Mouse (Mus musculus) neural tube, embryonic 11.5 days (tissue): ENCODE measurements around the gene Senp8. TPM values are rescaled to one million over a fixed set of nuclear protein-coding genes. Genes with fewer than 3 reads are reported as not detected.
"Not testable (repeated sequence)": the region's sequence is repeated elsewhere in the genome, so short reads cannot be mapped to it uniquely, and the experiment has no call there.

ENCODE experiments used
- ATAC-seq: fragments of 200-750 bp; cut with Nextera tagmentation; 2 replicates; pipeline ENCODE4 v1.8.0; 2017; ENCODE audit warnings: moderate number of reproducible peaks, mild to moderate bottlenecking, moderate TSS enrichment, moderate library complexity; ENCODE audit not compliant: insufficient read depth, low FRiP score, low TSS enrichment
- DNase-seq: peaks from one replicate; pipeline ENCODE4 v3.0.0-alpha.2; 2015; ENCODE audit warnings: low spot score
- H3K27ac ChIP-seq: fragments of 300-500 bp; sonication (generic); 2 replicates; pipeline ENCODE4 v1.5.1; 2014; ENCODE audit warnings: low read depth, mild to moderate bottlenecking, low read length
- H3K27me3 ChIP-seq: fragments of 300-500 bp; sonication (generic); 2 replicates; pipeline ENCODE4 v1.6.1; 2014; ENCODE audit warnings: mild to moderate bottlenecking, low read length, mixed read lengths; ENCODE audit not compliant: control insufficient read depth, insufficient read depth
- H3K36me3 ChIP-seq: fragments of 300-500 bp; sonication (generic); 2 replicates; pipeline ENCODE4 v1.6.1; 2014; ENCODE audit warnings: mild to moderate bottlenecking, low read length, moderate library complexity, mixed read lengths; ENCODE audit not compliant: control insufficient read depth, insufficient read depth
- H3K4me1 ChIP-seq: fragments of 300-500 bp; sonication (generic); 2 replicates; pipeline ENCODE4 v1.6.1; 2014; ENCODE audit warnings: low read length, mixed read lengths; ENCODE audit not compliant: control insufficient read depth, insufficient read depth
- H3K4me2 ChIP-seq: fragments of 300-500 bp; sonication (generic); 2 replicates; pipeline ENCODE4 v1.6.1; 2014; ENCODE audit warnings: low read depth, mild to moderate bottlenecking, moderate library complexity
- H3K4me3 ChIP-seq: fragments of 300-500 bp; sonication (generic); 2 replicates; pipeline ENCODE4 v1.5.1; 2014; ENCODE audit warnings: low read depth, low read length
- H3K9ac ChIP-seq: fragments of 300-500 bp; sonication (generic); 2 replicates; pipeline ENCODE4 v1.6.1; 2014; ENCODE audit warnings: mild to moderate bottlenecking, low read length
- H3K9me3 ChIP-seq: fragments of 300-500 bp; sonication (generic); 2 replicates; pipeline ENCODE4 v1.6.1; 2016; ENCODE audit warnings: low read length; ENCODE audit not compliant: control insufficient read depth
- WGBS: fragments of 180-500 bp; shearing (Covaris S2); extraction: QIAGEN DNeasy Blood & Tissue Kit; methylation state at CpG from one replicate; pipeline ENCODE4 v1.1.7; 2014; 5-methylcytosine and 5-hydroxymethylcytosine counted together
- polyA plus RNA-seq: library from polyadenylated mRNA; unstranded; fragments of >200 nt; fragmentation: Nextera tagmentation; extraction: Ambion mirVana; gene quantifications from 2 replicates; pipeline ENCODE4 v1.2.1, GENCODE M21; 2014

The Senp8 gene
- polyA plus RNA-seq, result 19.8 and 22.0 TPM in 2 replicates

DNA sequence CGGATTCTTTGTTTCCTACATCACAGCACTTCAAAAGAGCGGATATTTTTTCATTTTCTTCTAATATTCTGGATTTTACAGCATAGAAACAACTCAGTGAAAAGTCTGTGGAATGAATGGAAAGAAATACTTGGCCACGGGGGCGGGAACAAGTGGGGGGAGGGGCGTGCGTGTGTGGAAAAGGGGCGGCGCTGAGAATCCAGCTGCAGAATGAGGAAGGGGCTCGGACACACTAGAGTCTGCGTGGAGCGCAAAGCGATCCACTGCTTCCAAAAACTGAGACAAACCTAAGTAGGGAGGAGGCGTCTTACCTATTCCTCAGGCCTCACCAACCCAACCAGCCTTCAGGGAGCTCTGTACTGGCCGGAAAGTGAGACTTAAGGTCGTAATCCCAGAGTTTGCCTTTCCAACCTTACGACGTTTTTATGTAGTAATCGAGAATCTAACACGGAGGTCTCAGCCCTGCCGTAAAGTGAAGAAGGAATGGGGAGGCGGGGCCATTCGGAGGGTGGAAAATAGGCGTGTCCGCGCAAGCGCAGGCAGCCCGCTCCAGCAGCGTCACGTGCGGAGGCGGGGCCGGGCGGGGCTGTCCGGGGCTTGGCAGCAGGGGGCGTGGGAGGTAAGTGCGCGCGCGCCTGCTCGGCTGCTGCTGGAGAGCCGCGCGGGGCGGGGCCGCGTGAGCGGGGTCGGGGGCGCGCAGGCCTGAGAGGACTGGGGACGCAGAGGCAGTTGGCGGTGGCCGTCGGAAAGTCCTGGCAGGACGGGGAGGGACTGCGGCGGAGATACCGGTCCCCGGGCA is at the start of gene Senp8, which contains the start of gene Myo9a:
TSS of gene Senp8 (minus strand) at position 444 of the 799 bp plus-strand sequence.
TSS of gene Myo9a (plus strand) at position 630 of the 799 bp plus-strand sequence.
- peak; percentile 99 for DNase-seq
- peak; percentile 91 for ATAC-seq
- Histone ChIP-seq H3K9me3 (no peaks in the 10 kb centered on the region), H3K27me3 (no peaks in the 10 kb centered on the region), H3K9ac (peak within 1 kb of the TSS; percentile 90), H3K27ac (peak within 1 kb of the TSS; percentile 81), H3K4me2 (peak within 1 kb of the TSS; percentile 75), H3K4me3 (peak within 1 kb of the TSS; percentile 84), H3K36me3 (no peaks in the 10 kb centered on the region), H3K4me1 (peaks cover 6% of the 10 kb centered on the region; the same call in 1 of the 2 replicates)
- WGBS, result under 1% methylated on average over 58 of the region's 59 CpGs

- not testable (repeated sequence) for H3K36me3 ChIP-seq, H3K4me1 ChIP-seq, H3K9ac ChIP-seq, H3K4me3 ChIP-seq, H3K27ac ChIP-seq, ATAC-seq, H3K9me3 ChIP-seq, H3K27me3 ChIP-seq, H3K4me2 ChIP-seq, DNase-seq
- 90% methylated on average over 11 of the region's 13 CpGs for WGBS
Observed at GRCm38 (mm10) chr9:59766966-59767461, 16.5 kb upstream of the Senp8 start.

DNA sequence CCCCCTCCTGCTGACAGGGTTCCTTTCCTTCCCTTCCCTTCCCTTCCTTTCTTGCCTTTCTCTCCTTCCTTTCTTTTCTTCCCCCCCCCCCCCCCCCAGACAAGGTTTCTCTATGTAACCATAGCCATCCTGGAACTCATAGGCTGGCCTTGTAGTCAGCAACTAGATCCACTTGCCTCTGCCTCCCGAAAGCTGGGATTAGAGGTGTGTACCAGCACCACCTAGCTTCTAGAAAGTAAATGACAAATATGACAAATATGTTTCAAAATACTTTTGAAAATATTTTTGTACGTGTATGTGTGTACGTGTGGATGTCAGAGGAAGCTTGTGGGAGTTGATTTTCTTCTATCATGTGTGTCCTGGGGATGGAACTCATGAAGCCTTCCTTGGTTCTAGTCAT is 10.0 kb upstream of the Senp8 start:
- no peaks in the 10 kb centered on the region for H3K27me3 ChIP-seq
- H3K4me1 ChIP-seq, result no peaks in the 10 kb centered on the region
- no peak overlapping the region for H3K27ac ChIP-seq
- H3K9ac ChIP-seq, result no peak overlapping the region
- no peak for DNase-seq
- no peaks in the 10 kb centered on the region for H3K36me3 ChIP-seq
- 85% methylated on average over 3 of the region's 3 CpGs for WGBS
- H3K4me3 ChIP-seq, result no peak overlapping the region
- no peaks in the 10 kb centered on the region for H3K9me3 ChIP-seq
- no peak overlapping the region for H3K4me2 ChIP-seq
- no peak for ATAC-seq

DNA sequence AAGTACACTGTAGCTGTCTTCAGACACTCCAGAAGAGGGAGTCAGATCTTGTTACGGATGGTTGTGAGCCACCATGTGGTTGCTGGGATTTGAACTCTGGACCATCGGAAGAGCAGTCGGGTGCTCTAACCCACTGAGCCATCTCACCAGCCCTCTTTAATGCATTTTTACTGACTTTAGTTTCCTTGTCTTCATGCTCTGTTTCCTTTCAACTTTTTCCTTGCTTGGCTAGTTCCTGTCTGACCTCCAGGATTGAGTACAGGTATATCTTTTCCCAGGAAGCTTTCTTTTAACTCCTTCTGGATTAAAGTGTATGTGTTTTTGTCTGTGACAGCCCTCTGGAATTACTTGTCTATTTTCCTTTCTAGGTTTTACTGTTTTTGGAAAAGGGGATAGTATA is 6.5 kb upstream of the Senp8 start:
- not testable (repeated sequence) for H3K4me1 ChIP-seq, H3K9ac ChIP-seq, H3K27me3 ChIP-seq, H3K4me2 ChIP-seq, ATAC-seq, H3K27ac ChIP-seq, H3K9me3 ChIP-seq, H3K4me3 ChIP-seq, H3K36me3 ChIP-seq, DNase-seq
- WGBS, result 100% methylated on average over 2 of the region's 3 CpGs

DNA sequence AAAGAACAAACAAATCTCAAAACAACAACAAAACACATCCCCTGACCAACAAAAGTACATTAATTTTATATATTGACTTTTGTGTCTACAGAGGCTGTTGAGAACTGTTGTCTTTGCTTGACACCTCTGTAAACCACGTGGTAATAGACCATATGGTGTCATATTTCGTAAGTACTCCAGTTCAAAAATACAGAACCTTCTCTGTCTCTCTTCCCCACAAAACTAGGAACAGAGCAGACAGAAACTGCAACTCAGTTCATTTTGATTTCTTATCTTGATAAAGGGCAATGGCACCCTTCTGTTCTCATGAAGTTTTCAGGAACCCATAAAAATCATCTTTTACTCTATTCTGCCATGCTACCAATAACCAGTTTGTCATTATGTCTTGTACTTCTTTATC is 4.7 kb upstream of the Senp8 start:
- Histone ChIP-seq H3K4me3 (no peak overlapping the region), H3K27ac (no peak overlapping the region), H3K9me3 (no peaks in the 10 kb centered on the region), H3K36me3 (no peaks in the 10 kb centered on the region), H3K9ac (no peak overlapping the region), H3K4me2 (no peak overlapping the region), H3K4me1 (peaks cover 3% of the 10 kb centered on the region; the same call in 1 of the 2 replicates), H3K27me3 (no peaks in the 10 kb centered on the region)
- no peak for ATAC-seq
- 59% methylated on average over 2 of the region's 2 CpGs for WGBS
- DNase-seq, result no peak

DNA sequence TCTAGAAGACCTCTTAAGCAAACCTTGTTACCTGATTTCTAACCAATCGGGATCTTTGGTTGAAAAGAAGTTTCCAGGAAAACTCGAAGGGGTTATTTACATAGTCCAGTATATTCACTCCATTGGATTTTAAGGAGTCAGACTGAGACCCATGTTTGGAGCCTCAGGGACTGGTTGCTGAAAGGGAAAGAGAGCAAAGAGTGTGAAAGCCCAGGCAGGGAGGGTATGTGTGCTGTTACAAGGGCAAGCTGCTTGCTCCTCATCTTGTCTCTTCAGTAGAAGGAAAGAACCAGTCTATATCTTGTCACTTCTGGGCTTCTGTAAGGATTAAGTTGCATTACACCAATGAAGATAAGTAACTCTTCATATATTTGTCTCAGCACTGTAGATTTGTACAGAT is 1.5 kb upstream of the Senp8 start:
- Histone ChIP-seq H3K9ac (peak overlapping the region; percentile 90), H3K27me3 (no peaks in the 10 kb centered on the region), H3K4me3 (peak overlapping the region; percentile 84), H3K36me3 (no peaks in the 10 kb centered on the region), H3K4me1 (peaks cover 6% of the 10 kb centered on the region; the same call in 1 of the 2 replicates), H3K27ac (no peak overlapping the region), H3K9me3 (no peaks in the 10 kb centered on the region), H3K4me2 (peak overlapping the region; percentile 75)
- ATAC-seq (no peak), DNase-seq (no peak)
- WGBS, result 15% methylated on average over 2 of the region's 2 CpGs

GRCm38 (mm10) chr9:59751066-59751581 is 614 bp upstream of the Senp8 start:
- WGBS, result under 1% methylated on average over 46 of the region's 49 CpGs
- H3K4me3 ChIP-seq, result peak overlapping the region; percentile 84

GRCm38 (mm10) chr9:59749581-59750265 is 787 bp downstream of the Senp8 start:
- ATAC-seq, result no peak
- H3K36me3 ChIP-seq, result no peaks in the 10 kb centered on the region
- peak overlapping the region; percentile 61 for H3K9ac ChIP-seq
- H3K9me3 ChIP-seq, result no peaks in the 10 kb centered on the region
- WGBS, result 39% methylated on average over 12 of the region's 12 CpGs
- DNase-seq, result no peak
- H3K27ac ChIP-seq, result no peak overlapping the region
- H3K4me1 ChIP-seq, result peaks cover 6% of the 10 kb centered on the region; the same call in 1 of the 2 replicates
- no peaks in the 10 kb centered on the region for H3K27me3 ChIP-seq
- peak overlapping the region; percentile 84 for H3K4me3 ChIP-seq
- peak overlapping the region; percentile 68 for H3K4me2 ChIP-seq

More at GRCm38 (mm10) chr9:59751066-59751581, 614 bp upstream of the Senp8 start:
- Histone ChIP-seq H3K27ac (peak overlapping the region; percentile 81), H3K9ac (peak overlapping the region; percentile 90), H3K4me1 (peaks cover 6% of the 10 kb centered on the region; the same call in 1 of the 2 replicates), H3K9me3 (no peaks in the 10 kb centered on the region), H3K4me2 (peak overlapping the region; percentile 75), H3K36me3 (no peaks in the 10 kb centered on the region), H3K27me3 (no peaks in the 10 kb centered on the region)
- DNase-seq (peak; percentile 78), ATAC-seq (peak; percentile 89)
